Mouse (Mus musculus) WW6 (cell line): ENCODE results near the gene Slc34a2.
A peak's percentile ranks its signal among the peaks of the same experiment; 100 is the strongest.

Experiments
- DNase-seq: peaks from one replicate; pipeline ENCODE4 v3.0.0-alpha.2; 2013; ENCODE audit warnings: low read depth, low spot score

Slc34a2 gene

DNA sequence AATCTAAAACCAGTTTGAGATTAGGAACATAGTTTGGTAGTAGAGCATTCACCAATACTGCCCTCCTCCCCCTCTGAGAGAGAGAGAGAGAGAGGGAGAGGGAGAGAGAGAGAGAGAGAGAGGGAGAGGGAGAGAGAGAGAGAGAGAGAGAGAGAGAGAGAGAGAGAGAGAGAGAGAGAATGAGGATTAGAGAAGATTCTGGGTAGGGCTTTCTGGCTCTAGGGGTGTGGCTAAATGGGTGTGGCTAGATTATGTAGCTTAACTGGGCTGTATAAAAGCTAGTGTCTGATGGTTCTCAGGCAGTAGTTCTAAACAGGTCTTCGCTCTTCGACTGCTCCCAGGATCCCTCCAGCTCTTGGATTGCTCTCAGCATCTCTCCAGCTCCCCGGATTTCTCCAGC is at the start of gene Slc34a2:
Slc34a2 (plus strand) TSS at position 301 of the 400 bp plus-strand sequence.
- DNase-seq, result no peak

GRCm38 (mm10) chr5:52990687-52991341 is 47.1 kb upstream of the Slc34a2 start:
- DNase-seq, result no peak

- DNase-seq, result no peak
These were observed 45.5 kb upstream of the Slc34a2 start for GRCm38 (mm10) chr5:52992210-52992897.

GRCm38 (mm10) chr5:52993490-52994282 is 44.2 kb upstream of the Slc34a2 start:
- no peak for DNase-seq

GRCm38 (mm10) chr5:52995461-52995860 is 42.4 kb upstream of the Slc34a2 start:
- no peak for DNase-seq

DNA sequence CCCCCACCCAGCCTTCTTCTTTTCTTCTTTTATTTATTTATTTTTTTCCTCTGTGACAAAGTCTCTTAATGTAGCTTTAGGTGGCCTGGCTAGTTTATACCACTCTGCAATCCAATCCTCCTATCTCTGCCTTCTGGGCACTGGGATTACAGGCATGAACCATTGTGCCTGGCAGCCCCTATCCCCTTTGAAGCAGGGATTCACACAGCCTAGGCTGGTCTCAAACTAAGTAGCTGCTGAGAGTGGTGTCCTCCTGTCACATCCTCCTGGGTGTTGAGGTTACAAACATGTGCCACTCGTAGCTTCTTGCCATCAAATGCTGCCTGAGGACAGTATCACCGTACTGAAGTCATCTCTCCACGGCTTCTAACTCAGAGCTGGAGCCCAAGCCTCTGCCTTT is 41.7 kb upstream of the Slc34a2 start:
- no peak for DNase-seq

DNA sequence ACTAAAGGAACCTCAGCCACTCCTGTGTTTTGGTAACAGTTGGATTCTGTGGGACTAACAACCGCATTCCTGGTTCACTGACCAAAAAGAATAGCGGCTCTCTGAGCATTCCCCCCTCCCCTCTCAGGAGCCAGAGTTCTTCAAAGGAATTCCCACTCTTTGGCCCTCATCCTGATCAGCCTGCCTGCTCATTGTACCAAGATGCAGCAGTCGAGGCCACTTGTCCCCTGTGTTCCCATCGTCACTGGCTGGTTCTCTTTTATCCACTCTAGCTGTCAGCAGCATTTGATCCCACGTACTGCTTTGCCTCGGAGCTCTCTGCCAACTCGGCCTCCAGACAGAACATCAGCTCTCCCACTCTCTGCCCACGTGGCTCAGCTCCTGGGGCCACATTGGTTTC is 41.3 kb upstream of the Slc34a2 start:
- no peak for DNase-seq

GRCm38 (mm10) chr5:52997032-52997431 is 40.8 kb upstream of the Slc34a2 start:
- no peak for DNase-seq

- DNase-seq, result no peak
These were observed 39.7 kb upstream of the Slc34a2 start for GRCm38 (mm10) chr5:52998097-52998760.

DNA sequence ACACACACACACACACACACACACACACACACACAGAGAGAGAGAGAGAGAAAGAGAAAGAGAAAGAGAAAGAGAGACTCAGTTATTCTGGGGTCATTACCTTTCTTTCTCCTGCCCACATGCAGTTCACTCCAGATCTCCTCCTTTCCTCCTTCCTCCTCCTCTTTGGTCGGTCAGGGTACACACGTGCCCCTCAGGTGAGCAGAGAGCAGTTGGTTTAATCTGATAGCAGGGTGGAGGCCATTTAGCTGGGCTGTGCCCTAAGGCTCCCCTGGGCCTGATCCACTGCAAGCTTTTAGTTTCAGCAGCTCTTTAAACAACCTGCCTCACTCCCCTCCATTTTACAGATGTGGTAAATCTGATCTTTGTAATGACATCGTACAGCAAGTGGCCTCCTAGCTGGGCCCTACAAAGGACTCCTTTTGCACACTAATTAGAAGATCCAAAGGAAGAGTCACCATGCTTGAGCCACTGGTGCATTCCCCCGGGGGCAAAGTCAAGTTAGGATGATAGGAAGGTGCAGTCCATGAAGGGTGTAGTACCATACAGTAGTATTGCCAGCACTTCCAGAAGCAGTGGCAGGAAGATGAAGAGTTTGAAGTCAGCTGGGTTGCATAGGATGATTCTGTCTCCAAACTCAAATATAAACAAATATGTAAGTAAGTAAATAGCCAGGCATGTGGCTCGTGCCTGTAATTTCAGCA is 37.6 kb upstream of the Slc34a2 start:
- no peak for DNase-seq

DNA sequence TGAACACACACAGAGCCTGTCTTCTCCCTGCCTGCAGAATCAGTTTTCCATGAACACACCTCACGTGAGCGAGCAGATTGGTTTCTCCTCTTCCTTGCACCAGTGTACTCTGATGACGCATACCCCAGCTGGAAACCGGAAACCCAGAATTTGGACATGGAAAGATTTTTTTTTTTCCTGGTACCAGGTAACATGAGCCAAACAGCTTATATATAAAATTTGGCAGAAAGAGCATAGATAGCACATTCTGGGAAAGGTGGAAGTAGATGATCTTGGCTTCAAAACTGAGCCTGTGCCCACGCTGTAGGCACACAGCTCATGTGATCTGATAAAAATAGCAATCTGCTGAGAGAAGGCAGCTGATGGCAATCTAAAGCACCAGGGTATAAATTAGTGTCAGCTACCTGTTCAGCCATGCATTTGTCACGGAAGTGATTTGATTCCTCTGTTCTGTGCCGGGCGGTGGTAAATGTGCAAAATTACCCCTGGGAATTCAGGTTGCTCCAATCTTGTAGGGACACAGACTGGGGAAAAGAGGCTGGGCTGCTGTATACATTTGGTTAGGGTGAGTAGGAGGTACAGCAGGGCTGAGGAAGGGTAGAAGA is 35.2 kb upstream of the Slc34a2 start:
- no peak for DNase-seq

DNA sequence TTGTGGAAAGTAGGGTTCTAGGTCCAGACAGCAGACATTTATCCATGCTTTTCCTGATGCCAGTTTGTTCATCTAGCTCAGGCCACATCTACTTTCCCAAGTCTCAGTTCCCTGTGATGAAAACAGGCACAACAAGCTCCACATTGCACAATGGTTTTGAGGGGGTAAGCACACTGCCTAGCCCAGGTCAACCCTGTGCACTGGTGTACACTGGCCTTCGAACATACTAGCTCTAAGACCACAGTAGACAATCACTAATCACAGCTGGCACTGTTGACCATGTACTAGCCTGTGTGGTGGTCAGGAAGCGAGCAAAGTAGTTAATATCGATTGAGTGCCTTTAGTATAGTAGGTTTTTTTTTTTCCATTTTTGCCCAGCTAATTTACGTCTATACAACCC is 34.4 kb upstream of the Slc34a2 start:
- DNase-seq, result no peak

- no peak for DNase-seq
These were observed 33.9 kb upstream of the Slc34a2 start for GRCm38 (mm10) chr5:53003981-53004380.

DNA sequence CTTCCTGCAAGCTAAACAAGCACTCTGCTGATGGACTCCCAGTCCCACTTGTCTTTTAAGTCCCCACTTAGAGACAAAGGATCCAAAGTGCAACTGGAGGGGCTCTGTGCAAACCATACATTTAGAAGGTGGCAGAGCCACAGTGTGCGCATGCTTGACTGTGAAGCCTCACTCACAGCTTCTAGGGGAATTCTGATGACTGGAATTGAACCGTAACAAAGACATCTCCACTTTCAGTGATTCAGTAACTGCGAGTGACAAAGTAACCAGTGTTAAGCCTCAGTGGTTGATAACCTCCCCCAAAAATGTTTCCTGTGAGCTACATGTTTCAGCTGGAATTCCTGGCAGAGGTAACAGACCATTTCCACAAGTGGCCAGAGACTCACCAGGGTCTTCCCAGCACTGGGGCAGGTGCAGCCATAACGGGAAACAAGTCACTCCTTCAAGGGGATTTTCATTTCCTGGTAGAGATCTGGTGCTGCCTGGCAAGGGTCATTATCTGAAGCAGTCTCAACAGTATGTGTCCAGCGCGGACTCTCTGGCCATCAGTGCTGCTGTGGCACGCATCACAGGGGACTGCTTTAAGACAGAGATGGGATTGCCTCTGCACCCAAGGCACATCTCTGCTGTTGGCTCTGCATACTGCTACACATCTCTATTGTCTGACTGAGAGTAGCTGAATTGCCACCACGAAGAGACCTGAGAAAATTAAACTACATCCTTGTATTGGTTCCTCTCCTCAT is 28.7 kb upstream of the Slc34a2 start:
- DNase-seq, result no peak

DNA sequence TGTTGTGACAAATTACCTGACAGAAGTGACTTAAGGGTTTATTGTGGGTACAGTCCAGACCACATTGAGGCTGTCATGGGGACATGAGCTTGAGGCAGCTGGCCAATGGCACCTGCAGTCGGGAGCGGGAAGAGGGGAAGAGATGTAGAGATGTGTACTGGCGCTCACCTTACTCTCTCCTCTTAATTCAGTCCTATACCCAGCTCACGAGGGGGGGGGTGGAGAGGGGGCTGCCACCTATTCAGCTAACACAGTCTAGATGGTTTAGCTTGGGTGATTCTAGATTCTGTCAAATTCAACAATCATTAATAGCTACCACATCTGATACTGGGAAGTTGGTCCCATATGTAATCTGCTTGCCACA is 28.1 kb upstream of the Slc34a2 start:
- no peak for DNase-seq

GRCm38 (mm10) chr5:53011327-53011726 is 26.6 kb upstream of the Slc34a2 start:
- DNase-seq, result no peak

DNA sequence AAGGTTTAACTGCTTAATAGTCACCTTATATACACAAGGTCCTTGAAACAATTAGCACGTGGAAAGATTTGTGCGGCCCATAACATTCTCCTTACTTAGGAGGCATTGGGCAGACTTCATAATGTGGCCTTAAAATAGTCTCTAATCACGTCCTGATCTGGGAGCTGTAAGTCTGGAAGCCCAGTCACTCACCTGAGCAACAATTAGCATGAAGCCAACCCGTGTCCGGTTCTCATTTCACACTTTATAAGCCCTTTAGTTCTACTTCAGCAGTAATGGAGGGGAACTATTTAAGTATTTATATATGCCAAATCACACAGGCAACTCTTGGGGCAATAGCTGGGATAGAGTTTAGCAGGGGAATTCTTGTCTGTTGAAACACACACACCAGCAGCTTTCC is 21.3 kb upstream of the Slc34a2 start:
- DNase-seq, result no peak

DNA sequence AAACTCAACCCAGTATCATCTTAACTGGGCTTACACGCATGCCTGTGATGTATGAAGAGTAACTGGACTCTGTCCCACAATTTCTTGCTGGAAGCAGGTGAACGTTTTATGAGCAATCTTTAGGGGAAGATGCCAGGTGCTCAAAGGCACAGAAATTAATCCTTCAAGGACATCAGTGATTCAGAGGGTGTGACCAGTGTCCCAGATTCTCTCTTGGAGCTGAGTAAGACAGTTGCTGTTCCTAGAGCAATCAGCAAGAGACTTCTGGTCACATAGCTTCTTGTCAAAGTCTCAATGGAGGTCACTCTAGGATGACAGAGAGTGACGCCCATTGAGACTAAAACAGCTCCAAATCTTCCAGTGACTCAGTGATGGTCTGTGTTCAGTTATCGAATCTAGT is 19.6 kb upstream of the Slc34a2 start:
- DNase-seq, result no peak

- no peak for DNase-seq
These were observed 14.4 kb upstream of the Slc34a2 start for GRCm38 (mm10) chr5:53023432-53023831.

GRCm38 (mm10) chr5:53023901-53024300 is 14.0 kb upstream of the Slc34a2 start:
- peak; percentile 5 for DNase-seq
